Mouse (Mus musculus) spleen, postnatal 10 days (tissue): ENCODE measurements around the gene Hyal1.

Source experiments
- DNase-seq, 2 experiments: peaks; one replicate each; pipeline ENCODE4 v3.0.0; 2021 to 2022; ENCODE audit warnings: low spot score in 2 of 2

The Hyal1 gene

GRCm38 (mm10) chr9:107594281-107595062 is 17.7 kb downstream of the Hyal1 start:
- DNase-seq: no peak

- no peak for DNase-seq
Observed at GRCm38 (mm10) chr9:107596619-107597569, 20.2 kb downstream of the Hyal1 start.

GRCm38 (mm10) chr9:107598385-107598784 is 21.7 kb downstream of the Hyal1 start:
- no peak for DNase-seq

- no peak for DNase-seq
Observed at GRCm38 (mm10) chr9:107599433-107599832, 22.7 kb downstream of the Hyal1 start.

- no peak for DNase-seq
Observed at GRCm38 (mm10) chr9:107599842-107600241, 23.1 kb downstream of the Hyal1 start.

GRCm38 (mm10) chr9:107600745-107601144 is 24.0 kb downstream of the Hyal1 start:
- DNase-seq: peak in 1 of 2 experiments; percentile 56

GRCm38 (mm10) chr9:107601275-107601674 is 24.5 kb downstream of the Hyal1 start:
- DNase-seq: peak in 1 of 2 experiments; percentile 27

GRCm38 (mm10) chr9:107602068-107602648 is 25.4 kb downstream of the Hyal1 start:
- DNase-seq: peak; percentile 96 to 97

GRCm38 (mm10) chr9:107603251-107603650 is 26.5 kb downstream of the Hyal1 start:
- DNase-seq: peak in 1 of 2 experiments; percentile 43

- DNase-seq: peak in 1 of 2 experiments; percentile 38
Observed at GRCm38 (mm10) chr9:107605041-107605661, 28.4 kb downstream of the Hyal1 start.

GRCm38 (mm10) chr9:107606591-107606990 is 29.9 kb downstream of the Hyal1 start:
- peak in 1 of 2 experiments; percentile 24 for DNase-seq

GRCm38 (mm10) chr9:107607036-107607435 is 30.3 kb downstream of the Hyal1 start:
- DNase-seq: no peak

- no peak for DNase-seq
Observed at GRCm38 (mm10) chr9:107607653-107608245, 31.0 kb downstream of the Hyal1 start.

- DNase-seq: no peak
Observed at GRCm38 (mm10) chr9:107608741-107609432, 32.2 kb downstream of the Hyal1 start, which contains the start of gene Sema3b. Gene Sema3b, minus strand, starts transcription at chr9:107609229.

- no peak for DNase-seq
Observed at GRCm38 (mm10) chr9:107609433-107609830, 32.7 kb downstream of the Hyal1 start.

GRCm38 (mm10) chr9:107611456-107612190 is 34.9 kb downstream of the Hyal1 start:
- DNase-seq: no peak

- peak; percentile 98 to 99 for DNase-seq
Observed at GRCm38 (mm10) chr9:107612191-107612944, 35.6 kb downstream of the Hyal1 start.

GRCm38 (mm10) chr9:107612945-107613569 is 36.3 kb downstream of the Hyal1 start:
- peak in 1 of 2 experiments; percentile 26 for DNase-seq
